Mouse (Mus musculus) cerebellum, adult 8-10 months (tissue): ENCODE results near the gene Bysl.

Experiments
- DNase-seq: peaks from one replicate; pipeline ENCODE4 v3.0.0; 2022

Gene Bysl

DNA sequence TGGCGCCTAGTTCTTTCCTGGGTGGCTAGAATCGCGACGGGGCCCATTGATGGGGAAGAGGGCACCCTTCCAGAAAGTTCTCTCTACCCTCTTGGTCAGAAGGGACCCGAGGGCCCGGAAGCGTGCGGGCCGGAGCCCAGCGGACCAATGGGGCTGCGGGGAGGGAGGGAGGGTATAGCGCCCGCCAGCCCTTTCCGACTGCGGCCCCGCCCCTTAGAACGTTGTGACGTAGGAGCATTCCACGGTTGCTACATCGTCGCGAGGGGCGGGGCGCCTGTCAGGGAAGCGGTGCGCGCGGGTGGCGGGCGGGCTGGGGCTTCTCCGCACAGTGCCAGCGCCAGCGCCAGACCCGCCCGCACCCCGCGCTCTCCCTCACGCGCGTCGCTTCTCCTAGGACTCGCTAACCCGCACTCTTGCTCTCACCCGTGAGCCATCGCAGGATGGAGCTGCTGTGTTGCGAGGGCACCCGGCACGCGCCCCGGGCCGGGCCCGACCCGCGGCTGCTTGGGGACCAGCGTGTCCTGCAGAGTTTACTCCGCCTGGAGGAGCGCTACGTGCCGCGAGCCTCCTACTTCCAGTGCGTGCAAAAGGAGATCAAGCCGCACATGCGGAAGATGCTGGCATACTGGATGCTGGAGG lies 18.0 kb downstream of the Bysl start:
- DNase-seq: peak; percentile 85

DNA sequence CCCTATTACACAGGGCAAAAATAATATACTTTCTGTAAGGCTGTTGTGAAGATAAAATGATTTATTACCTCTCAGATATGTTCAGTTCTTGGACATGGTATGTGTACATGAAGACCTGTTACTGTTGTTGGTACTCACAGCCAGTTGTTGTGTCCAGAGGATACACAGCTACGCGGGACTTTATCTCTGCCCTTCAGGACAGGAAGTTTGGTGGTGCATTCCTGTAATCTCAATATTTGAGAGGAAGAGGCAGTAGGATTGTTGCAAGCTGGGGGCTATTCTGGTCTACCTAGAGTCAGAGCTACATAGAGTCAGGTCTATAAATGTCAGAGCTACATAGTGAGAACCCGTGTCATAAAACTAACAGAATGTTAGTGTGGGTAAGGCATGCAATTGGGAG lies 20.2 kb downstream of the Bysl start:
- DNase-seq: no peak

- no peak for DNase-seq
These were observed 22.8 kb downstream of the Bysl start for GRCm38 (mm10) chr17:47588517-47588916.

GRCm38 (mm10) chr17:47580962-47581361 lies 30.3 kb downstream of the Bysl start:
- no peak for DNase-seq

DNA sequence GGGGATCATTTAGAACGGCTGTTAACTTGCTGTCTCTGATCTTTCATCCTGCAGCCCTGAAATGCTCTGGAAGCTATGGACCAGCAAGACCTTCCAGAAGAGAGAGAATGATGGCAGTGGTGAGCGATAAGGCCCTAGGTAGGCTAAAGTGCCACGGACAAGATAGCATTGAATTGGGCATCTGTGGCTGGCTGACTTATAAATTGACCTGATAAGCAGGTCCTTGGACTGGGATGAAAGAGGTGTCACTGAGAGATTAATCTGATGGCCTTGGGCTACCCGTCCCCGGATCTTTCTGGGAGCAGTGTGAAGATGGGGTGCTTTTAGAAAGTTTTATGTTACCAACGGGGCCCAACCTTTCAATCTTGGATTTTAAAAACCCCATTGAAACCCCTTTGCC lies 32.6 kb downstream of the Bysl start:
- DNase-seq: no peak

GRCm38 (mm10) chr17:47574830-47575229 lies 36.5 kb downstream of the Bysl start:
- no peak for DNase-seq

DNA sequence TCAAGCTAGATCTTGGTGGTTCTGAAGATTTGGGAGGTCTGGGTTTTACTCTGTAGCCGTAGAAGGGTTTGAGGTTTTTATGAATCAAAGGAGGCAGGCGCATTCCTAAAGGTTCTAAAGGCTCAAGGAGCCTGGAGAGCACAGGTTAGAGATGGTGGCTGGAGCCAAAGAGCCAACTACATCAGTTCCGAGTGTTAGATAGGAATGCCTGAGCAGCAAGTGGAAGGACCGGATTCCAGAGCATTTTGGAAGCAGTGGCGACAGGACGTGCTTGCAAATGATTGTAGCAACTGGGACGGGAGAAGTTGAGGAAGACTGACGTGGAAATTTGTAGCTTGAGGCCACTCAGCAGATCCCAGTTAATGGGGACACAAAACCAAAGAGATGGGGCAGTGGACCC lies 37.3 kb downstream of the Bysl start:
- DNase-seq: no peak

DNA sequence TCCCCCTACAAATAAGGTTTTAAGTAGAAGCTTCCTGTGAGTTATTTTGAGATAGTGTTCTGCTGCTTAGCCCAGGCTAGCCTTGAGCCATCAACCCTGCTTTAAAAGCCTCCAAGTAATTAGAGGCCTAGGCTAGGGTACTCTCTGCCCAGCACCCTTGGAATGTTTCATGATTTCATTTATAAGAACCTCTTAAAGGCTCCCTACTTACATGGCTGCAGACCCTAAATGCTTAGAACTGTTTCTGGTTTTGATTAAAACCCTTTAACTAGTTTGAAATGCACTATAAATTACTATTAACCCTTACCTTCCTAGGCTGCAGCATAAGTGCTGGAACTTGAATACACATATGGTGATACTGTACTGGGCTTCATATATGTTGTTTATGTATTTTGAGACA lies 38.9 kb downstream of the Bysl start:
- DNase-seq: no peak

- no peak for DNase-seq
These were observed 39.7 kb downstream of the Bysl start for GRCm38 (mm10) chr17:47571621-47572020.

GRCm38 (mm10) chr17:47568951-47569527 lies 42.3 kb downstream of the Bysl start:
- DNase-seq: no peak

DNA sequence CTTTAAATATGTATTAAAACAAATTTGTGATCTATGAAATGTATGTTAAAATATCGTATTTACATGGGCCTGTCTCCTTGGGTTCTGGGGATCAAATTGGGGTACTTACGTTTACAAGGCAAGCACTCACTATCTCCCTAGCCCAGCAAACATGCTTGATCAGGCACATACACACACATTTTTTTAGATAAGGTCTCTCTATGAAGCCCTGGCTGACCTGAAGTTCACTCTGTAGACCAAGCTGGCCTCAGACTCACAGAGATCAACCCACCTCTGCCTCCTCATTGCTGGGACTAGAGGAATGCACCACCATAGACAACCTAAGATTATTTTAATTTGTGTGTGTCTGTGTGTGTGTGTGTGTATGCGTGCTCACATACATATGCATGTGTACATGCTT lies 42.9 kb downstream of the Bysl start:
- no peak for DNase-seq

DNA sequence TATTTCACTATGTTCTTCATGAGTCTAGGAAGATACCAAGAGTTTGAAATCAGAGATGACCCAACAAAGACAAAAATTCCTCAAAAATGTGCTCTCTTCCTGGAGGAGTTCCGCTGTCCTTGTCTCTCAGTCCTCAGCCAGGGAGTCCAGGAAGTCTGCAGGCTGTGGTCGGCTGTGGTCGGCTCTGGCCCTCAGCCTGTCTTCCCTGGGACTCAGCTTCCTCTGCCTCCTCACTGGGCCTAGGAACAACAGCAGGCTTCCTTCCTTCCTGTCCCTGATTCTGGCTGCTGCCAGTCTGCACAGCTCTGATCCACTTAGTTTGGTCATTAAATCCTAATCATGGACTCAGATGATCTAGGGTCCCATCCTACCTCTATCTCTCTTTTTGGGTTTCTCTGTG lies 44.0 kb downstream of the Bysl start:
- no peak for DNase-seq

DNA sequence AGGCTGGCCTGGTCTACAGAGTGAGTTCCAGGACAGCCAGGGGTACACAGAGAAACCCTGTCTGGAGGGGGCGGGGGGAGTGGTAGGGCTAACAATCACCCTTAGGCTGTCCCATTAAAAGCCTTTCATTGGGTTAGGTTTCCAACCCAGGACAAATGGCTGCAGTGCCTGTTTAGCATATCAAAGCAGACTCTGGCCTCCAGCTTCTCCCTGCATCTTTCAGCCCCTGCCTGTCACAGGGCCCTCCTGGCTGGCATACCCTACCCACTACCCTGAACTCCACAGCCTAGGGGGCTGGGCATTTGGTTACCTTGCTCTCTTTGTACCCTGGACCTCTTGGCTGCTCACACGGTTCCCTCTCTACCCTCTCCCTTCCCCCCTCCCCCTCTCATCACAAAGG lies 45.2 kb downstream of the Bysl start:
- no peak for DNase-seq

DNA sequence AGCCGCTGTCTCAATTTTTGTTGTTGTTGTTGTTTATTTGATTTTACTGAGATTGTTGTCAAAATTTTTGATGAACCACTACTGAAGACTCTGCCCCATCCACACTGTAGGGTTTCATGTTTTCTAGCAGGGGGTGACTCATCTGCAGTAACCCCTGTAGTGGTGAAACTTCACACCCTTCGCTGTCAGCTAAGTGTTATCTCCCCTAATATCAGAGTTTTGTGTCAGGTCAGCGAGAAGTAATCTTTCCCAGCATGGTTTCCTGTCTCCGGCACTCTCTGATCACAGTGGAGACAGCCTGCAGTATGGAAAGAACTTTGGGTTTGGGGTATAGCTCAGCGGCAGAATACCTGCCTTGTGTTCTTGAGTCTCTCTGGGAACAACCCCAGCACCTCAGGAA lies 46.7 kb downstream of the Bysl start:
- DNase-seq: no peak

DNA sequence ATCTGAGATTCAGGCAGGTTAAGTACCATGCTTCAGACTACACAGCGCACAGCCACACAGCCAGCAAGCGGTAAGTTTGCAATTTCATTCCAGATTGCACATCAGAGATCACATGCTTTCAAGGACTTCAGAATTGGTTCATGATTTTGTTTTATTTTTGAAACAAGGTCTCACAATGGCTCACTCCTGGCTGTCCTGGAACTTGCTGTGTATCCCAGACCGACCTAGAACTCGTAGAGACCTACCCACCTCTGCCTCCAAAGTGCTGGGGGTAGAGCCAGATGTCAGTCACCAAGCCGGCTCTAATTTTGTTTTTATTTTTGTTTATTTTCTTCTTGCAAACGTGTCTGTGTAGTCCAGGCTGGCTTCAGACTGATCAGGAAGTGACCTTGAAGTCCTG lies 48.4 kb downstream of the Bysl start:
- no peak for DNase-seq

GRCm38 (mm10) chr17:47559726-47560125 lies 51.6 kb downstream of the Bysl start:
- DNase-seq: no peak

DNA sequence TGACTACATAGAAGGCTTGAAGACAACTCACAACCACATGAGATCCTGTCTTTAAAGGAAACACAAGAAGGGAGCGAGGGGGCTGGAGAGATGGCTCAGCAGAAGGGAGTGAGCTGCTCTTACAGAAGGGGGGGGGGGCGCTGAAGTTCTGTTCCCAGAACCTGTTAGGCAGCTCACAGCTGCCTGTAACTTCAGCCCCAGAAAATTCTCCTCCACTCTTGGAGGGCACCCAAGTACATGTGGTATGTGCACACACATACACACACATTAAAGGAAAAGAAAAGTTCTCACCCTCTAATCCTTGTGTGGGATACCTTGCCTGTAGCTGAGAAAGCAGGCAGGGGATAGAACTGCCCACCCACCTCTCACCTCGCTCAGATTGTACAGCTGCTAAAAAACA lies 54.1 kb downstream of the Bysl start:
- no peak for DNase-seq

- DNase-seq: no peak
These were observed 56.7 kb downstream of the Bysl start for GRCm38 (mm10) chr17:47554621-47555020.

- no peak for DNase-seq
These were observed 58.3 kb downstream of the Bysl start for GRCm38 (mm10) chr17:47552994-47553393.

GRCm38 (mm10) chr17:47551049-47551448 lies 60.2 kb downstream of the Bysl start:
- DNase-seq: no peak
